Mouse (Mus musculus) left cerebral cortex, adult 18-20 months (tissue): ENCODE measurements around the gene Map2k2. TPM values are rescaled to one million over a fixed set of nuclear protein-coding genes. Genes with fewer than 3 reads are reported as not detected.
A peak's percentile ranks its signal among the peaks of the same experiment; 100 is the strongest.
"Not testable (repeated sequence)": the region's sequence is repeated elsewhere in the genome, so short reads cannot be mapped to it uniquely, and the experiment has no call there.

Experiments
- DNase-seq, 2 experiments: peaks; one replicate each; pipeline ENCODE4 v3.0.0; 2021 to 2022; ENCODE audit warnings: low spot score in 2 of 2, mixed read lengths in 1 of 2
- total RNA-seq, 2 experiments: library from RNA; stranded (reverse); gene quantifications; 2 replicates each; pipeline ENCODE4 v1.2.3; 2021

Gene Map2k2
- total RNA-seq, 2 experiments from 2014 or later: 133 to 137 TPM

- no peak for DNase-seq
Observed at GRCm38 (mm10) chr10:81141455-81142210, 35.9 kb downstream of the Map2k2 start.

DNA sequence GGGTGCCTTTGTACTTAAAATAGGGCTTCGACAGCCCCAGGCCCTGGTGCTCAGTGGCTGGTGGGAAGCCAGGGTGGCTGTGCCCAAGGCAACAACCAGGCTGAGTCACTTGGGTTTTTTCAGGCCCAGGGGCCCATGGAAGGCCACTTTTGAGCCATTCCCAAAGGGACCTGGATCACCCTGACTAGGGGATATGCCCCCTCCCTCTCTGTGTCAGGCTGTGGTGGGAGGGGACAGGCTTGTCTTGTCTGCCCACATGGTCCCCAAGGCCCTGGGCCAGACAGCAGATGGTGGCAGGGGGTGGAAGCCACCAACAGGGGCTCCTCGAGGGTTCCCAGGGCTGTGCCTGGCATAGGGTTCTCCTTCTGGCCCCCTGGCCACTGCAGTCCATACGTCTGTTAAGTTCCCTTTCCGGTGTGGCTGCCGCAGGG lies 36.9 kb downstream of the Map2k2 start:
- no peak for DNase-seq

DNA sequence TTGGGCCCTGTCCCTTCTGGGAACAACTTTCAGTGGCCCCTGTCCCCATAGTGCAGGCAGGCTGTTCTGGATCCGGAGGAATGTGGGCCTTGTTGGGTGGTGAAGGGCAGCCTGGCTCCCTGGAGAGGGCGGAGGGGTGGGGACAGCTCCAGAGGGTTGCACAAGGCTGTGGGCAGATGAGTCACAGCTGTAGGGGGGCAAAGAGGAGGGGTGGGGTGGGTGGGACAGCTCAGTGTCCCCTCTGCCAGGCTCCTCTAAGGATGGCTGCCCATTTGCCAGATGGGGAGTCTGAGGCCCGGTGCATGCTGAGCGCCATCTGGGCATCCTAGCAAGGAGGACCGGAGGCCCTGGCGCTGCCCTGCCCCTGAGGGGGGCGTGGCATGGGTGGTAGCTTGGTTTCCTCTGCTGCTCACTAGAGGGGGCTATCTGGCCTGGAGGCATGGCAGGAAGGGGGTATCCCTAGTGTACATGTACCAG lies 37.5 kb downstream of the Map2k2 start:
- no peak for DNase-seq

- no peak for DNase-seq
Observed at GRCm38 (mm10) chr10:81143845-81144437, 38.2 kb downstream of the Map2k2 start.

GRCm38 (mm10) chr10:81144667-81145066 lies 39.0 kb downstream of the Map2k2 start:
- DNase-seq: no peak

GRCm38 (mm10) chr10:81145307-81145706 lies 39.6 kb downstream of the Map2k2 start:
- no peak for DNase-seq

- DNase-seq: no peak
Observed at GRCm38 (mm10) chr10:81145778-81146177, 40.1 kb downstream of the Map2k2 start.

- DNase-seq: no peak
Observed at GRCm38 (mm10) chr10:81146296-81146695, 40.6 kb downstream of the Map2k2 start.

GRCm38 (mm10) chr10:81151261-81151660 lies 45.5 kb downstream of the Map2k2 start:
- DNase-seq: no peak

GRCm38 (mm10) chr10:81152609-81153008 lies 46.9 kb downstream of the Map2k2 start:
- no peak for DNase-seq

GRCm38 (mm10) chr10:81154313-81154712 lies 48.6 kb downstream of the Map2k2 start:
- DNase-seq: no peak

DNA sequence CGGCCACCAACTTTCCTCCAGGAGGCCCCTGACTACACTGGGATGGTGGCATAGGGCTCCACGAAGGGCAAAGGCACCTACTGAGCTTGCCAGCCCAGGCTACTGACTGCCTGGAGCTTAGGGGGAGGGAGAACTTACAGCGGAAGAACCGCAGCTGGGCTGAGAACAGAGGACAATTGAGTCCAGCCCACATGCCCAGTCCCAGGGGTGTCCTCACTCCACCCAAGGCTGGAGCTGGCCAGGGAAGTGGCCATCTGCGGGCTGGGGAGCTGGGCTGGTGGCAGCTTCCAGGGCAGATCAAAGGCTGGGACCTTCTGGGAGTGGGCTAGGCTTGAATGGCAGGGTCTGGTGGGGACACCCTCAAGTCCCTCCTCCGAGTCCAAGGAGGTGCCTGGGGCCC lies 49.0 kb downstream of the Map2k2 start:
- no peak for DNase-seq

- no peak for DNase-seq
Observed at GRCm38 (mm10) chr10:81161602-81162317, 56.0 kb downstream of the Map2k2 start.

DNA sequence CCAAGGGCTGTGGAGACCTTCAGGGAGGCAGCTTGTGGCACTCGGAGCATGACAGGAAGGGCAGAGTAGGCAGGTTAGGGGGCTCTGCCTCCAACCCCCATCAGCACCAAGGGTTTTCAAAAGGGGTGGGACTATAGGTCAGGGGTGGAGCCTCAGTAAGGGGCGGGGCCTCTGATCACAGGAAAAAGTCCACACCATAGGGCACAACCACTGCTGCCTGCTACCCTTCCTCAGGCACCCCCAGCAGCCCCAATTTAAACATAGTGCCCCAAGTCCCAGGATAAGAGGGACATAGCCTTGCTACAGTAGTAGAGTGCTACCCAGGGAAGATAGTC lies 56.6 kb downstream of the Map2k2 start:
- no peak for DNase-seq

- no peak for DNase-seq
Observed at GRCm38 (mm10) chr10:81165118-81165517, 59.4 kb downstream of the Map2k2 start.

GRCm38 (mm10) chr10:81167200-81168086 lies 61.7 kb downstream of the Map2k2 start, which contains the start of gene Pias4:
Pias4 (minus strand) TSS chr10:81167923.
- DNase-seq: peak; percentile 100

GRCm38 (mm10) chr10:81168087-81168431 lies 62.3 kb downstream of the Map2k2 start:
- no peak for DNase-seq

GRCm38 (mm10) chr10:81168521-81169244 lies 63.0 kb downstream of the Map2k2 start:
- DNase-seq: peak; percentile 69 to 80

GRCm38 (mm10) chr10:81169411-81169900 lies 63.7 kb downstream of the Map2k2 start:
- not testable (repeated sequence) for DNase-seq

DNA sequence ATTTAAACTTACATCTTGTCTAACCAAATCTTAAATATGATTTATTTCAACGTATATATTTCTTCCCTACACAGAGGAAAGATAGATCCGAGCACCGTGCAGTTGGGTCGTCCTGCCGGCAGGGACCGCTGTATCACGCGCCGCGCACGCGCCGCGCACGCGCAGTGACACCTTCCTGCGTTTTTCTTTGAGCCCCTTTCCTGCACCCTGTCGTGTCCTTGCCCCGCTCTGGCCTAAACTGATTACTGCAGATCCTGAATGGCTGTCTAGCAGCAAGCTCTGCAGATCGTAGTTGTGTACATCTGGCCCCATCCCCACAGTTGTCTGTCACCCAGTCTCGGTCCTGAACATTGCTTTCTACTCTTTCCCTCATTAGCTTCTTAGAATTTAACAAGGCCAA lies 67.4 kb downstream of the Map2k2 start:
- peak; percentile 79 to 89 for DNase-seq
